Mouse (Mus musculus) neural tube, embryonic 14.5 days (tissue): Measurements from ENCODE around the gene Agl. TPM values are rescaled to one million over a fixed set of nuclear protein-coding genes. Genes with fewer than 3 reads are reported as not detected.
A peak's percentile ranks its signal among the peaks of the same experiment; 100 is the strongest.

Experiments
- ATAC-seq: fragments of 200-750 bp; cut with Nextera tagmentation; 2 replicates; pipeline ENCODE4 v1.8.0; 2017; ENCODE audit warnings: low read depth, mild to moderate bottlenecking, moderate TSS enrichment, moderate library complexity
- H3K27ac ChIP-seq: fragments of 300-500 bp; sonication (generic); 2 replicates; pipeline ENCODE4 v1.5.1; 2014; ENCODE audit warnings: low read depth, mild to moderate bottlenecking, control low read depth, low read length, moderate library complexity, mixed read lengths
- H3K27me3 ChIP-seq: fragments of 300-500 bp; sonication (generic); 2 replicates; pipeline ENCODE4 v1.6.1; 2014; ENCODE audit warnings: low read length; ENCODE audit not compliant: control insufficient read depth, insufficient read depth
- H3K36me3 ChIP-seq: fragments of 300-500 bp; sonication (generic); 2 replicates; pipeline ENCODE4 v1.6.1; 2014; ENCODE audit warnings: low read length, mixed read lengths; ENCODE audit not compliant: control insufficient read depth, insufficient read depth
- H3K4me1 ChIP-seq: fragments of 300-500 bp; sonication (generic); 2 replicates; pipeline ENCODE4 v1.6.1; 2014; ENCODE audit warnings: low read length; ENCODE audit not compliant: control insufficient read depth, insufficient read depth
- H3K4me2 ChIP-seq: fragments of 300-500 bp; sonication (generic); 2 replicates; pipeline ENCODE4 v1.6.1; 2014; ENCODE audit warnings: mild to moderate bottlenecking, low read depth, low read length, control low read depth
- H3K4me3 ChIP-seq: fragments of 300-500 bp; sonication (generic); 2 replicates; pipeline ENCODE4 v1.5.1; 2014; ENCODE audit warnings: low read depth, low read length, control low read depth, mixed read lengths
- H3K9ac ChIP-seq: fragments of 300-500 bp; sonication (generic); replicated peaks from 2 replicates; pipeline ENCODE4 v1.6.1; 2014; ENCODE audit warnings: low read depth, mild to moderate bottlenecking, control low read depth, low read length, mixed read lengths
- H3K9me3 ChIP-seq: fragments of 300-500 bp; sonication (generic); 2 replicates; pipeline ENCODE4 v1.6.1; 2016; ENCODE audit warnings: low read length; ENCODE audit not compliant: control insufficient read depth
- WGBS: fragments of 180-500 bp; shearing (Covaris S2); extraction: QIAGEN DNeasy Blood & Tissue Kit; methylation state at CpG from one replicate; pipeline ENCODE4 v1.1.7; 2014; 5-methylcytosine and 5-hydroxymethylcytosine counted together
- polyA plus RNA-seq: library from polyadenylated mRNA; unstranded; fragments of >200 nt; fragmentation: Nextera tagmentation; extraction: Ambion mirVana; gene quantifications from 2 replicates; pipeline ENCODE4 v1.2.1, GENCODE M21; 2014

Gene Agl
- polyA plus RNA-seq, 1 experiment from 2014 or later: 22.3 TPM

GRCm38 (mm10) chr3:116740106-116740505, 67.9 kb downstream of the Agl start:
- Histone ChIP-seq H3K36me3 (peaks cover 8% of the 10 kb centered on the region; the same call in 1 of the 2 replicates), H3K9me3 (no peaks in the 10 kb centered on the region), H3K9ac (no peak overlapping the region), H3K4me2 (no peak overlapping the region), H3K27ac (no peak overlapping the region), H3K4me3 (no peak overlapping the region), H3K4me1 (no peaks in the 10 kb centered on the region), H3K27me3 (no peaks in the 10 kb centered on the region)
- no peak for ATAC-seq
- 84% methylated on average over 5 of the region's 5 CpGs for WGBS

DNA sequence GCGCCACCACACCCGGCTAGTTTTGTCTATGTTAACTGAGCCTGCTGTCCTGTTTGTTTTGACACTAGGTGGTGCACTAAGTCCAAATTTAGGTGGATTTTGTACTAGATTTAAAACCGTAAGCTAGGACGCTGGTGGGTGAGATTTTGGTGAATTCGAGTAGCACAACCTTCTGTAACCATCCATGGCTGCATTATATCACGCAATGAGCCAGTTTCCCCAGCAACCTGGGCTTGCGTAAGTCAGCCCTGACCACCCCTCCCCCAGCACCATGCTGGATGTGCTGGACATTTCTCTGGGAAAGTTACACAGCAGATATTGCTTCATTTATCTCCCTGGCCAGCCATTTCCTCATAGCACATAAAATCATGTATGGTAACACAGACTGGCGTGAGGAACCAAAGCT, 70.6 kb downstream of the Agl start:
- no peak overlapping the region for H3K9ac ChIP-seq
- H3K27me3 ChIP-seq: no peaks in the 10 kb centered on the region
- ATAC-seq: no peak
- no peaks in the 10 kb centered on the region for H3K4me1 ChIP-seq
- no peak overlapping the region for H3K4me2 ChIP-seq
- no peaks in the 10 kb centered on the region for H3K36me3 ChIP-seq
- 73% methylated on average over 8 of the region's 8 CpGs for WGBS
- H3K4me3 ChIP-seq: no peak overlapping the region
- H3K9me3 ChIP-seq: no peaks in the 10 kb centered on the region
- H3K27ac ChIP-seq: no peak overlapping the region

DNA sequence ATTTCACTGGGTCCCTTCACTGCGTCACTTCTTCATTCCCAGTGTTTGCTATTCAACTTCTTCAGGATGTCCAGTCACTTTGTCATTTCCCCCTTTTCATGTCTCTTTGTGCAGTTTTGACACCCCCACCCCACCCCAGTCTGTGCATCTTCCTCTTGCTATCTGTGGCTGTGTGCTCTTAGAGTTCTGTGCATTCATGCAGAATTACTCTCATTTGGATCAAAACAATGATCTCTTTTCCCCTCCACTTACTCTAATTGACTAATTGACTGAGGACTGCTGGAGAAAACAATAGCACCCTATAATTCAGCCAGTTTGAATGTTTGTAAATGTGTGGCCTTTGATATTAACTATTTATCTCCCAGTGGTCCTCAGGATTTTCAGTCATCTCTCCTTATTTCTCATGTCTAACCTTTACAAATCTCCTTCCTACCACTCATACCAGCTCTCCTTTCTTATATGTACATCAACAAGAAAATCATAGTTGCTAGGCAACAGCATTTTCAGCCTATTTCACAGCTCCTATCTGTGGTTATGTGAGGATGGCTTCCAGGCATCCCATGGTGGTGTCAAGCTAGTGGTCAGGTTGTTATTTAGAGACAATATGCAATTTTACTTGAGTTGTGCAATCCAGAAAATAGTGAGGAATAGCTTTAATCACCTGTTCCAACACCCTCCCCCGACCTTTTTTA, 78.3 kb downstream of the Agl start:
- no peak; the same call in 1 of the 2 replicates for ATAC-seq
- Histone ChIP-seq H3K27me3 (no peaks in the 10 kb centered on the region), H3K9me3 (no peaks in the 10 kb centered on the region), H3K4me2 (no peak overlapping the region), H3K4me3 (no peak overlapping the region), H3K27ac (no peak overlapping the region), H3K4me1 (no peaks in the 10 kb centered on the region), H3K36me3 (no peaks in the 10 kb centered on the region), H3K9ac (no peak overlapping the region)
- WGBS: 53% methylated on average over 2 of the region's 2 CpGs

DNA sequence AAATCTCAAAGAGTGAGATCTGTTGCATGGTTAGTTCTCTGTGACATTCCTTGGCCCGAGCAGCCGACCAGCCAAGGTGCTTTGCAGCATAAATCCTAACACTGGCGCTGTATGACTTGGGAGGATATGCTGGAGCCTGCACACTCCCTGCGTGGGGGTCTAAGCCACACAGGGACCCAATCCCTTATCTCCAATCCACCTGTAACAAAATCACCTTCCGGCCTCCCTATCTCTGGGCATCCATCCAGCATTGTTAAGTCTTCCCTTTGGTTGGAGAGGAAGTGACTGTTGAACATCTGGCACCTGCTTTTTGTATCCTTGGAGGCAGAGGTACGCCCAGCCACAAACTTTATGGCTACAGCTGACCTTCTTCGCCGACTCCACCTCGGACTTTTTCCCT, 81.2 kb downstream of the Agl start:
- WGBS: 68% methylated on average over 9 of the region's 9 CpGs
- Histone ChIP-seq H3K9ac (no peak overlapping the region), H3K4me2 (no peak overlapping the region), H3K27ac (no peak overlapping the region), H3K4me3 (no peak overlapping the region), H3K9me3 (no peaks in the 10 kb centered on the region), H3K36me3 (no peaks in the 10 kb centered on the region), H3K4me1 (no peaks in the 10 kb centered on the region), H3K27me3 (no peaks in the 10 kb centered on the region)
- no peak for ATAC-seq

- 60% methylated on average over 10 of the region's 10 CpGs for WGBS
- H3K4me1 ChIP-seq: no peaks in the 10 kb centered on the region
- H3K27me3 ChIP-seq: no peaks in the 10 kb centered on the region
- H3K4me2 ChIP-seq: no peak overlapping the region
- no peaks in the 10 kb centered on the region for H3K9me3 ChIP-seq
- no peak overlapping the region for H3K9ac ChIP-seq
- H3K4me3 ChIP-seq: no peak overlapping the region
- no peak for ATAC-seq
- no peaks in the 10 kb centered on the region for H3K36me3 ChIP-seq
- no peak overlapping the region for H3K27ac ChIP-seq
Measured at GRCm38 (mm10) chr3:116723496-116724481, 84.2 kb downstream of the Agl start.

DNA sequence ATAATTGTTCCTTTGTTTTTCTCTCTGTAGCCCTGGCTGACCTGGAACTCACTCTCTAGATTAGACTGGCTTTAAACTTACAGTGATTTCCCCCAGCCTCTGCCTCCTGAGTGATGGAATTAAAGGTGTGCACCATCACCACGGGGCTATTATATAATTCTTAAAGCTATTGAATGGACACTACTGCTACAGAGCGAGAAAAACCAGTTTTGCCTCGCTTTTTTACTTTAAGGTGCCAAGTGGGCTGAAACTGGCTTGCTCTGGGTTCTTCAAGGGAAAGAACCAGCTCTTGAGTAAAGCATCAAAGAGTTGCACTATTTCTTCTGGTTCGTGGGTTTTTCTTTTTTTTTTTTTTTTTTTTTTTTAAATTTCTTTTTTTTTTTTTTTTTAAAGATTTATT, 85.0 kb downstream of the Agl start:
- no peak overlapping the region for H3K27ac ChIP-seq
- 86% methylated on average over 4 of the region's 4 CpGs for WGBS

GRCm38 (mm10) chr3:116718951-116719350, 89.0 kb downstream of the Agl start:
- no peak overlapping the region for H3K9ac ChIP-seq
- H3K4me3 ChIP-seq: no peak overlapping the region
- 57% methylated on average over 3 of the region's 3 CpGs for WGBS
- no peaks in the 10 kb centered on the region for H3K4me1 ChIP-seq
- no peaks in the 10 kb centered on the region for H3K9me3 ChIP-seq
- ATAC-seq: no peak
- H3K27ac ChIP-seq: no peak overlapping the region
- no peaks in the 10 kb centered on the region for H3K36me3 ChIP-seq
- no peak overlapping the region for H3K4me2 ChIP-seq
- H3K27me3 ChIP-seq: no peaks in the 10 kb centered on the region

More for the DNA sequence above, 85.0 kb downstream of the Agl start:
- Histone ChIP-seq H3K36me3 (no peaks in the 10 kb centered on the region), H3K9me3 (no peaks in the 10 kb centered on the region), H3K27me3 (no peaks in the 10 kb centered on the region), H3K4me3 (no peak overlapping the region), H3K4me1 (no peaks in the 10 kb centered on the region), H3K4me2 (no peak overlapping the region), H3K9ac (no peak overlapping the region)
- no peak for ATAC-seq

DNA sequence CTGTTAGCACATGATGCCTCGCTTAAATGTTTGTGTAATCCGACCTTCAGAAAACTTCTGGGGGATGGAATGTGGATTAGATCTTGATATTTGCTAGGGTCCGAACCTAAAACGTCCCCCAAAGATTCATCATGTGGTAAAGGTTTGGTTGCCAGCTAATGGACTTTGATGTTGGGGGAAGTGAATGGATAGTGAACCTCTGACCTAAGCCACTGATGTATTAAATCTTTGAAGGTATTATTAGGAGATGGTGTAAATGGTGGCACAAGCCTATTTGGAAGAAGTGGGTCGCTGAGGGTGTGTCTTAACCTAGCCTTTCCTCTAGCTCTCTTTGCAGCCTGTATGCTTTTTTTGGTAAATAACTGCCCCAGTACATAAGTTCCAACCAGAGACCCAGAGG, 94.9 kb downstream of the Agl start:
- Histone ChIP-seq H3K4me1 (peaks cover 10% of the 10 kb centered on the region; the same call in 1 of the 2 replicates), H3K4me3 (peak overlapping the region; percentile 93; the same call in 1 of the 2 replicates), H3K9me3 (no peaks in the 10 kb centered on the region), H3K36me3 (no peaks in the 10 kb centered on the region), H3K4me2 (peak overlapping the region; percentile 73), H3K27ac (no peak overlapping the region), H3K9ac (no peak overlapping the region), H3K27me3 (no peaks in the 10 kb centered on the region)
- ATAC-seq: no peak
- 38% methylated on average over 5 of the region's 5 CpGs for WGBS

DNA sequence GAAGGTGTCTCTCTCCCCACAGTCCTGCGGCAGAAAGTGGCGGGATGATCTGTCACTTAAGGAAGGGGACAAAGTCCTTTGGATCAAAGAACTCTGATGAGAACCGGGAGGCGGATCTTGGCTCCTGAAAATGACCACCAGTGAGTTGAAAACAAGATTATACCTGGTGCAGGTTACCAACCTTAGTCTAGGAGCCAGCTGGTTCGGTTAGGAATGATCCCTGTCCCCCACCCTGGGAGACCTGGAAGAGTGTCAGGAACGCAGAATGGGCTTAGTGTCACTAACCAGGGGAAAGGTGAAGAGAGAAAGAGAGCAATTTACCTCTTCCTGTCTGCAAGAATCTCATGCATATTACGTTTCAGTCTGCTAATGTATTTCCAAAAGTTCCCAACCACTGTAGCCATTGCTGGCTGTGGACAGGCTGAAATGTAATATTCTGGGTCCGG, 95.5 kb downstream of the Agl start, which contains the start of gene Slc35a3:
Gene Slc35a3 (minus strand): TSS at position 396 of the 446 bp plus-strand sequence.
- H3K9me3 ChIP-seq: no peaks in the 10 kb centered on the region
- no peaks in the 10 kb centered on the region for H3K36me3 ChIP-seq
- peaks cover 10% of the 10 kb centered on the region; the same call in 1 of the 2 replicates for H3K4me1 ChIP-seq
- no peaks in the 10 kb centered on the region for H3K27me3 ChIP-seq
- H3K9ac ChIP-seq: peak within 1 kb of the TSS; percentile 94
- WGBS: 3% methylated on average over 8 of the region's 8 CpGs
- ATAC-seq: peak; percentile 35
- peak within 1 kb of the TSS; percentile 93 for H3K4me3 ChIP-seq
- peak within 1 kb of the TSS; percentile 73 for H3K4me2 ChIP-seq
- 0 out of 2 replicates have a peak within 1 kb of the TSS, but pooled peaks have one; percentile 18 for H3K27ac ChIP-seq
